Mouse (Mus musculus): Measurements from ENCODE around the gene Podn.

- no peak for TF ChIP-seq ZNF384 (IDR thresholded peaks at IDR 0.05; ENCODE audit: low read depth, low read length)
- TF ChIP-seq POLR2A (IDR thresholded peaks at IDR 0.05; ENCODE audit: control insufficient read depth in 1 of 2, insufficient read depth in 1 of 2, low read depth in 1 of 2, low read length in 2 of 2, poor library complexity in 1 of 2), result no peak
- no peak for TF ChIP-seq CTCF (IDR thresholded peaks at IDR 0.05 in 2 of 3, conservative IDR thresholded peaks at IDR 0.05 in 1 of 3; ENCODE audit: control insufficient read depth in 1 of 3, insufficient read depth in 1 of 3, low read depth in 2 of 3, low read length in 3 of 3, poor library complexity in 1 of 3, severe bottlenecking in 1 of 3)
- no peak for TF ChIP-seq TBP (IDR thresholded peaks at IDR 0.05; ENCODE audit: low read depth, low read length)
- no peak for TF ChIP-seq MYC (IDR thresholded peaks at IDR 0.05; ENCODE audit: low read depth, low read length)
- no peak for TF ChIP-seq GABPA (IDR thresholded peaks at IDR 0.05; ENCODE audit: low read depth, low read length)
- TF ChIP-seq EP300 (IDR thresholded peaks at IDR 0.05; ENCODE audit: low read depth in 1 of 2, low read length in 2 of 2), result no peak
- TF ChIP-seq SMC3 (IDR thresholded peaks at IDR 0.05; ENCODE audit: low read depth, low read length), result no peak
- no peak for TF ChIP-seq ZKSCAN1 (IDR thresholded peaks at IDR 0.05; ENCODE audit: low read depth, low read length)
- no peak for TF ChIP-seq GATA1 (IDR thresholded peaks at IDR 0.05; ENCODE audit: low read depth, low read length)
- no peak for TF ChIP-seq NELFE (IDR thresholded peaks at IDR 0.05; ENCODE audit: low read depth, low read length)
- TF ChIP-seq CHD1 (IDR thresholded peaks at IDR 0.05; ENCODE audit: low read depth, low read length), result no peak
Measured at GRCm38 (mm10) chr4:108025269-108025668, 71.0 kb downstream of the Podn start.

All from MEL (cell line).